Mouse (Mus musculus) thymus, postnatal 14 days (tissue): Measurements from ENCODE around the gene Kdr.

Experiments
- DNase-seq: peaks from one replicate; pipeline ENCODE4 v3.0.0; 2021

The Kdr gene

GRCm38 (mm10) chr5:75978374-75979100 is at the start of gene Kdr:
Gene Kdr (minus strand): TSS chr5:75978458.
- DNase-seq = peak; percentile 63

GRCm38 (mm10) chr5:76026805-76027204 is 48.5 kb upstream of the Kdr start:
- no peak for DNase-seq

- DNase-seq = peak; percentile 34
Observed at GRCm38 (mm10) chr5:76025996-76026665, 47.9 kb upstream of the Kdr start.

DNA sequence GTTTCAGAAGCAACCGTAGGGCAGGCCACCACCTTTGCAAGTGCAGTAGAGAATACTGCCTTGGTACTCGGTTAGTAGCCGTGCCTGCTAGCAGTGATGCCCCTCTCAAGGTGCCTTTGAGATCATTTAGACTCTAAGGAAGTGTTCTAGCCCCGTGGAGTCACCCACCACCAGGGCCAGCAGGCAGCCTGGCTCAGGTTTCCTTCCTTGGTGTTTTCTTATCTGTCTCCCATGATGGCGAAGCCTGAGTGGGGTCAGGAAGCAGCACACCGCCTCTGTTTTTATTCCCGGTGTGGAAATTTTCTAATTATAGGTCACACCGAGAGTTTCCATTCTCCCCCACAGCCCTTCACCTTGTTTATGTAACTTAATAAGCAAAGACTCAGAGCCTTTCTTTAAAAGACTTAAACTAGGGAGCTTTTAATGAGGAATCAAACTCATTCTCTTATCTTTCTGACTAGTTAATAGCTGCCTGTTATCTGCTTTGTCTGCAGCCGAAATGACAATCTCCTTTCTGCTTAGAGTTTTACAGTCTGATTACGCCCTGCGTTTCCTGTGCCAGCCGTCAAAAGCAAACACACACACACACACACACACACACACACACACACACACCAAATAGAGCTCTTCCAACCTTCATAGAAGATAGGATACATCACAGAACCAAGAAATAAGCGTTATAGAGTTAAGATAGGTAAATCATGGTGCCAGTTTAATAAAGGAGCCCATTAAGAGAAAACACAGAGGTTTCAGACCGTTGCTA is 44.9 kb upstream of the Kdr start:
- DNase-seq = no peak

DNA sequence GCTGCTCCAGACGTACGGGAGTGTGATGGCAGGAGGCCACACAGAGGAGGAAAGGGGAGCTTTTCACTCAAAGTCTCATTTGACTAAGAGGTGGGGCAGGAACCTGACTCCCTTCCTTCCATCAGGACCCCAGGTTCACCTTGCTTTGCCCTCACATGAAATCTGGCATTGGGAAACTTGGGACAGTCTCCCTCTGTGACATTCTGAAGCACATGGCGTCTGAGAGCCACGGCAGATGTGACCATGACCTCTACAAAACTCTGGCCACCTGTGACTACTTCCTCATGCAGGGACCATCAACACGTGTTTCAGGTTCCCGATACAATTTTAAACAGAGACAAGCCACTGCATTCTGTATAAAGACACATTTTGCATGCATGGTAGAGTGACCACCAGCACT is 44.2 kb upstream of the Kdr start:
- no peak for DNase-seq

- DNase-seq = no peak
Observed at GRCm38 (mm10) chr5:76018321-76018720, 40.1 kb upstream of the Kdr start.

GRCm38 (mm10) chr5:76016086-76016485 is 37.8 kb upstream of the Kdr start:
- DNase-seq = no peak

GRCm38 (mm10) chr5:76013881-76014431 is 35.7 kb upstream of the Kdr start:
- DNase-seq = no peak

GRCm38 (mm10) chr5:76006403-76006802 is 28.1 kb upstream of the Kdr start:
- no peak for DNase-seq

- DNase-seq = no peak
Observed at GRCm38 (mm10) chr5:75990212-75990611, 12.0 kb upstream of the Kdr start.

- no peak for DNase-seq
Observed at GRCm38 (mm10) chr5:75987530-75987929, 9.3 kb upstream of the Kdr start.

GRCm38 (mm10) chr5:75980521-75981311 is 2.5 kb upstream of the Kdr start:
- DNase-seq = no peak

- no peak for DNase-seq
Observed at GRCm38 (mm10) chr5:75979108-75979507, 850 bp upstream of the Kdr start.

DNA sequence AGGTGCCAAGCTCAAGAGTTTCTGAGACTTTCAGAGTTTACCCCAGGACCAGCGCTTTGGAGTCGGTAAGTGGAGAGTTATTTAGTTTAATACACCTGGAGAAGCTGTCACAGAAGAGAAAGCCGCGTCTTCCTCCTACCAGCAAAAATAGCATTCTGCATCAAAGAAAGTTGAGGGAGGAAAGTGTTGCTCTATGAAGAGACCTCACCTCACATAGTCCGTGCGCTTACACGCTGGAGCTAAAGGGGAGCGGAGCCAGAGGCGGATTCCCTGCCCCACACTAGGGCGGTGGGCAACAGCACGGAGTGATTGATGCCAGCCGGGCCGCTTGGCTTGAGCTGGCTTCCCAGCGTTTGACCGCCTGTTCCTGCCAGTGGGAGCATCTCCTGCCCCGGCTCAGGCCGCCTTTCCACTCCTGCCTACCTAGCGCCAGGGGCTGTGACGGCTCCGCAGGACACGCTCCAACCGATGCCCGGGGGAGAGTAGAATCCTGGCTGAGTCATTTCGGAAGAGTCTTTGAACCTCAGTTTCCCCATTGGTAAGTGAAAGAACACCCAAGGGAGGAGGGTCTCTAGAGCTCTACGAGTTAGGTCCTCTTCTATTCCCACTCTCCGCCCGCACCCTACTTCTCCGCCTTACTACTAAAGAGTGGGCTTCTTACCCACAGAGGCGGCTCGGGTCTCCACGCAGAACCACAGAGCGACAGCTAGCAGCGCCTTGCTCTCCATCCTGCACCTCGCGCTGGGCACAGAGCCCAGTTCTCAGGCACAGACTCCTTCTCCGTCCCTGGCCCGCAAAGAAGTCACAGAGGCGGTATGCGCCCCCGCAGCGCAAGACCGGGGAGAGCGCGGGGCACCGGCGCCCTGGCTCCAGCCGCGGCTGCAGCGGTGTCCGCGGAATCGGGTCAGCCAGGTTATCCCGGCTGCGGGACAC is 551 bp downstream of the Kdr start:
- peak; percentile 3 for DNase-seq

DNA sequence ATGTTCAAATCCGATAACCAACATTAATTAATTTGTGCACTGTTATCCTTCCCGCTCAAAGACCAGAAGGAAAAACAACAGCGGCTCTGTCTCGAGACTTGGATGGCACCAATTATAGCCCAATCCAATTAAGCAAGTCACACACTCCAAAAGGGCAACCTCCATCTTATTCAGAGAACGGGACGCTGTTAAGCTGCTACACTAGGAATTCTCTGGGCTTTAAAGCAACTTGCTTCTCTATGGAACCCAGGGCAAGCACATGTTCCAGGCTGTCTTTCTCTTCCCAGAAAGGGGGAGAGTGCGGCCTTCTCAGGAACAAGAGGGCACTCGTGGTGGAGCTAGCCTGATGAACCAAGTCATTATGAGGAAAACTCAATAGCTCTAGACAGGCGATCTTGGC is 1.6 kb downstream of the Kdr start:
- no peak for DNase-seq

DNA sequence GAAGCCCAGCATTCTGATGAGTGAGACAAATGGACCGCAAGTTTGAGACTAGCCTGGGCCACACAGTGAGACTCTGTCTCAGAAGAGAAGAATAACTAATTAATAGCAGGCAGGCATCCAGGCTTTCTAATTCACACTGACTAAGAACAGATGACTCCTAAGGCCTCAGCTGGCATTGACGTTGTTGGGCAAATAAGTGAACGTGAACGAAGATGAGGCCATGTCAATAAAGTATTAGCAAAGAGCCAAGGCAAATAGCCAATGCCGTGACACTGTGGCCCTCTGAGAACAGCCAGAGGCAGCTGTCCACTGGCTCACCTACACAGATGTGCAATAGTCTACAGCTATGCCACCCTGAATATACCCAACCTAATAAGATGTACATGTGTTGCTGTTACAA is 2.9 kb downstream of the Kdr start:
- DNase-seq = no peak

GRCm38 (mm10) chr5:75974543-75975130 is 3.6 kb downstream of the Kdr start:
- no peak for DNase-seq

DNA sequence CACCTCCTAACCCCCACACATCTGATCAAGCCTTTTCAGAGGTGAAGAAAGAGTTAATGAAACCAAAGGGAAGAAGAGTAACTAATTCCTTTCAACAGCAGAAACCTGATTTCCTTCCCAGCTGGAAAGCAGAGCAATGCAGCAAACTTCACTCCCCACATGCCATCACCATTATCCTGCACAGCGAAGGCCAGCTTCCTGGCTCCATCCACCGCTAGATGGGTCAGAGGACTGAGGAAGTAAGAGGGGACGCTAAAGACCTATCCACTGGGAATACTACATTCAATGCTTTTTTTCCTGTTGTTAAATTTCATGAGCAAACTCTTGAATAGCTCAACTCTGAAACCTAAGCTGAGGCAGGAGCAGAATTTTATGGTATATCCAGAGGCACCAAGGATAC is 8.4 kb downstream of the Kdr start:
- DNase-seq = no peak

DNA sequence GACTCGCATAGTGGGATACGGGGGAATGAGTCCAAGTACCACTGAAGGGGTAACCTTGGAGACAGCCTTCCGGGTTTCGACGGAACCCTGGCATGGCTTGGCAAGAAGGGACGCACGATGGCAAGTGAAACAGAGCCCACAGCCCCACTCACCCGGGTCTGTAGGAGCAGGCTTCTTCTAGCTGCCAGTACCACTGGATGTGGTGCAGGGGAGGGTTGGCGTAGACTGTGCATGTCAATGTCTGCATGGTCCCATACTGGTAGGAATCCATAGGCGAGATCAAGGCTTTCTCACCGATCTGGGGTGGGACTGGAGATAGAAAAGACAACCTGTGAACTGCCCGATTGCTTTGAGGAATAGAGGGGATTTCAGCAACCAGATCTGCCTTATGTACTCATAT is 15.7 kb downstream of the Kdr start:
- no peak for DNase-seq

- no peak for DNase-seq
Observed at GRCm38 (mm10) chr5:75961741-75962469, 16.4 kb downstream of the Kdr start.
